Mouse (Mus musculus) ES-E14 (cell line): ENCODE data around the gene Scaf8. TPM values are rescaled to one million over a fixed set of nuclear protein-coding genes. Genes with fewer than 3 reads are reported as not detected.
"Not testable (repeated sequence)": the region's sequence is repeated elsewhere in the genome, so short reads cannot be mapped to it uniquely, and the experiment has no call there.

Source experiments
- DNase-seq: peaks from one replicate; pipeline ENCODE4 v3.0.0-alpha.2; 2013; ENCODE audit warnings: low read depth, low spot score
- H3K27ac ChIP-seq: 2 replicates; pipeline ENCODE4 v1.5.1; 2012; ENCODE audit warnings: low read depth, mild to moderate bottlenecking, low read length, moderate library complexity, mixed read lengths; ENCODE audit not compliant: poor library complexity, insufficient read depth, severe bottlenecking
- H3K36me3 ChIP-seq: 2 replicates; pipeline ENCODE4 v1.6.1; 2012; ENCODE audit warnings: mild to moderate bottlenecking, low read length, moderate library complexity, mixed read lengths; ENCODE audit not compliant: control insufficient read depth, poor library complexity, insufficient read depth, severe bottlenecking
- H3K4me1 ChIP-seq, 2 experiments: fragments of 150-350 bp in 1 of 2; sonication (generic) in 1 of 2; 2 replicates each; pipeline ENCODE4 v1.6.1; 2012; ENCODE audit warnings: low read length in 2 of 2, mild to moderate bottlenecking in 1 of 2, mixed read lengths in 1 of 2; ENCODE audit not compliant: control insufficient read depth in 2 of 2, insufficient read depth in 2 of 2, poor library complexity in 1 of 2
- H3K4me3 ChIP-seq, 2 experiments: fragments of 150-350 bp in 1 of 2; sonication (generic) in 1 of 2; 2 replicates each; pipeline ENCODE4 v1.5.1; 2012; ENCODE audit warnings: low read length in 2 of 2, low read depth in 1 of 2, mild to moderate bottlenecking in 1 of 2, mixed read lengths in 1 of 2; ENCODE audit not compliant: insufficient read depth in 1 of 2, poor library complexity in 1 of 2, severe bottlenecking in 1 of 2
- H3K9ac ChIP-seq: 2 replicates; pipeline ENCODE4 v1.6.1; 2012; ENCODE audit warnings: low read depth, mild to moderate bottlenecking, low read length, mixed read lengths; ENCODE audit not compliant: poor library complexity, insufficient read depth, severe bottlenecking
- H3K9me3 ChIP-seq: fragments of 150-350 bp; sonication (generic); 2 replicates; pipeline ENCODE4 v1.6.1; 2012; ENCODE audit warnings: low read depth, mild to moderate bottlenecking, low read length; ENCODE audit not compliant: control insufficient read depth, insufficient read depth
- CHD2 ChIP-seq: IDR thresholded peaks from 2 replicates; pipeline ENCODE4 v1.6.1; 2014; ENCODE audit warnings: mild to moderate bottlenecking, low read depth, low read length, inconsistent platforms
- HCFC1 ChIP-seq: IDR thresholded peaks from 2 replicates; pipeline ENCODE4 v1.6.1; 2012; ENCODE audit warnings: low read length, inconsistent platforms, borderline replicate concordance; ENCODE audit not compliant: insufficient read depth
- MAFK ChIP-seq: IDR thresholded peaks from 2 replicates; pipeline ENCODE4 v1.6.1; 2014; ENCODE audit warnings: mild to moderate bottlenecking, low read depth, low read length, inconsistent platforms; ENCODE audit not compliant: insufficient read depth
- ZC3H11A ChIP-seq: IDR thresholded peaks from 2 replicates; pipeline ENCODE4 v1.6.1; 2012; ENCODE audit warnings: low read depth, mild to moderate bottlenecking, inconsistent platforms, low read length, borderline replicate concordance
- ZNF384 ChIP-seq: IDR thresholded peaks from 2 replicates; pipeline ENCODE4 v1.6.1; 2012; ENCODE audit warnings: low read depth, low read length, inconsistent platforms
- in situ Hi-C, 2 experiments: fragments of 600-800 bp; cut with MboI; formaldehyde crosslinking; loops; one replicate each; pipeline ENCODE4 v1.15.1; 2025; ENCODE audit warnings: low sequenced_read_pairs in 2 of 2, inconsistent platforms in 1 of 2; ENCODE audit not compliant: unreplicated experiment in 2 of 2
- total RNA-seq: library from RNA; depleted of rRNA; stranded (reverse); fragments of 300-350 nt; gene quantifications from 2 replicates; pipeline ENCODE4 v1.2.3, GENCODE M21; 2012

The Scaf8 gene
- total RNA-seq, 1 experiment, result 57.1 TPM

DNA sequence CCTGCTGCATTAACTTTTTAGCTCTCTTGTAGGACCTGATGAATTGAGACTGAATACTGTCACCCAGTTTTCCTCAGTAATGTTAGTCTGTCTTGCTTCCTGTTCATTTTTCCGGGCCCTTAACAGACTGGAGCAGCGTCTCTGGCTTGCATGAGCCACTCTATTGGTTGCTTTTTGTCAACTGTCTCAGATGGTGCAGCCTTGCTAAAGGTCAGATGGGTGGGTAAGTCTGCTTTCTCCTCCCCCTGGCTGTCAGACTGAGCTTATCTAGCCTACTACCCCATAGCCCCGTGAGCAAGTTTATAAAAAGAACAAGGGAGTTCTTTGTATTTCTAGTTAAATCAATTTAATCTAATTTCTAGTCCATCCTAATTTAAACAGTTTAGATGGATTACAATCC lies 23.6 kb downstream of the Scaf8 start:
- H3K4me1 ChIP-seq, result peaks cover 0 to 4% of the 10 kb centered on the region in 2 experiments; a peak in 2 of 4 replicates
- H3K27ac ChIP-seq, result no peak overlapping the region
- in situ Hi-C loops, result no loop called here
- no peaks in the 10 kb centered on the region; the same call in 1 of the 2 replicates for H3K36me3 ChIP-seq
- no peaks in the 10 kb centered on the region for H3K9me3 ChIP-seq
- no peak for TF ChIP-seq ZC3H11A
- TF ChIP-seq HCFC1, result no peak
- no peak for TF ChIP-seq ZNF384
- no peak for TF ChIP-seq CHD2
- no peak for TF ChIP-seq MAFK
- no peak overlapping the region for H3K9ac ChIP-seq
- DNase-seq, result no peak
- H3K4me3 ChIP-seq, result no peak overlapping the region

- in situ Hi-C loops, result no loop called here
- H3K36me3 ChIP-seq, result no peaks in the 10 kb centered on the region; the same call in 1 of the 2 replicates
- H3K4me1 ChIP-seq, result peaks cover 0 to 4% of the 10 kb centered on the region in 2 experiments; a peak in 2 of 4 replicates
- no peak overlapping the region for H3K4me3 ChIP-seq
- TF ChIP-seq ZNF384 (no peak), MAFK (no peak), HCFC1 (no peak), ZC3H11A (no peak), CHD2 (no peak)
- no peaks in the 10 kb centered on the region for H3K9me3 ChIP-seq
- no peak overlapping the region for H3K27ac ChIP-seq
- no peak for DNase-seq
- H3K9ac ChIP-seq, result no peak overlapping the region
These were observed 25.3 kb downstream of the Scaf8 start for GRCm38 (mm10) chr17:3140100-3140499.

DNA sequence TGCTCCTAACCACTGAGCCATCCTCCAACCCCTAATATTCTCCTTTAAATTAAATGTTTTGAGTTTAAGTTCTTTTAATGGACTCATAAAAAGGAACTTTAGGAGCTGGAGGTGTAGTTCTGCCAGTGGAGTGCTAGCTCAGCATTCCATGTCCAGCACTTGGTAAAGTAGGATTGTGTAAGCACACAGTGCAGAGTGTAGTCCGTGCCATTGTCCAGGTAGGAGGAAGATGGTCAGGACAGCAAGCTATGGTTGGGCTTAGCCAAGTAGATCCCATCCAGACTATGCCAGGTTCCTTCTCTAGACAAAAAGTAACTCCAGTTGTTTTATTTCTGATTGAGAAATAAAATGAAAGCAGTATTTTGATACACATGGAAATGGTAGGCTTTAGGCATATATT lies 34.1 kb downstream of the Scaf8 start:
- Histone ChIP-seq H3K4me3 (no peak overlapping the region), H3K4me1 (no peaks in the 10 kb centered on the region), H3K9ac (no peak overlapping the region), H3K9me3 (no peaks in the 10 kb centered on the region), H3K36me3 (peaks cover 5% of the 10 kb centered on the region), H3K27ac (no peak overlapping the region)
- in situ Hi-C loops, result no loop called here
- TF ChIP-seq HCFC1, result no peak
- no peak for TF ChIP-seq CHD2
- TF ChIP-seq MAFK, result no peak
- no peak for TF ChIP-seq ZNF384
- TF ChIP-seq ZC3H11A, result no peak
- no peak for DNase-seq

- Histone ChIP-seq H3K36me3 (peaks cover 5% of the 10 kb centered on the region), H3K27ac (no peak overlapping the region), H3K9me3 (no peaks in the 10 kb centered on the region), H3K9ac (no peak overlapping the region), H3K4me1 (no peaks in the 10 kb centered on the region), H3K4me3 (no peak overlapping the region)
- no peak for DNase-seq
- in situ Hi-C loops, result no loop called here
- TF ChIP-seq CHD2, result no peak
- TF ChIP-seq ZC3H11A, result no peak
- TF ChIP-seq HCFC1, result no peak
- no peak for TF ChIP-seq ZNF384
- TF ChIP-seq MAFK, result no peak
These were observed 34.8 kb downstream of the Scaf8 start for GRCm38 (mm10) chr17:3149541-3149940.

GRCm38 (mm10) chr17:3150701-3151100 lies 35.9 kb downstream of the Scaf8 start:
- H3K4me3 ChIP-seq, H3K36me3 ChIP-seq: not testable (repeated sequence)

More at GRCm38 (mm10) chr17:3150701-3151100, 35.9 kb downstream of the Scaf8 start:
- in situ Hi-C loops, H3K27ac ChIP-seq, H3K9ac ChIP-seq, H3K9me3 ChIP-seq, H3K4me1 ChIP-seq, DNase-seq: not testable (repeated sequence)
